Mouse (Mus musculus): ENCODE data around the gene G6pd2.

- TF ChIP-seq CTCF (IDR thresholded peaks at IDR 0.05; ENCODE audit: control insufficient read depth, insufficient read depth, low read length) (no peak), POLR2A (IDR thresholded peaks at IDR 0.05; ENCODE audit: borderline replicate concordance, control insufficient read depth, low read depth, low read length) (no peak)
Measured at GRCm38 (mm10) chr5:61843891-61844290, 35.3 kb downstream of the G6pd2 start.

Measured in bone marrow, adult 2 months (tissue).